Mouse (Mus musculus): ENCODE results near the gene Zcwpw1.

DNA sequence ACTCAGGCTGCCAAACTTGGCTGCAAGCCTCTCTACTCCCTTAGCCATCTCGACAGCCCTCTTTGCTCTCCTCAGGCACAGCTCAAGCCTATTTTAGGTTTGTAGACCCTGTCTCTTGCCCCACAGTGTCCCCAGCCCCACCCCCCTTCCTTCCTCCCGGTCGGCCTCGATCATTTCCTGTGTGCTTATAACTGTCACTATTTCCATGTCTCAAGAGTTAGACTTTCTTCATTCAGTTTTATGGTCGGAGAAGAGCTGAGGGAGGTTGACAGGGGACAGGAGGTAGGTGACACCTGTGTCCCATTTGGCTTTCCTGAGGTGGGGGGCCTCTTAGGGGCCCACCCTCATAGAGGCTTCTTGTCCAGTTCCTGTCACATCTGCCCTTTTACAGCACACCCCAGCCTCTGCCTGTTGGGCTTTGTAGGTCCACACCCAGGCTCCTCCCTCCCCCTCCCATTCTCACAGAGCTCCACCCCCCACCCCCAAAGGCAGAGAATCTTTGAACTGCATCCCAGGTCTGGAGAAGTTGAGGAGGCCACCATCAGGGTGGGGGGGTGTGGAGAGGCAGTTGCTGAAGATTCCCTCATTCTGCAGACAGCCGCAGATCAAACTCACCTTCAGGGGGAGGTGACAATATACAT lies 38.3 kb upstream of the Zcwpw1 start:
- TF ChIP-seq USF1 (IDR thresholded peaks at IDR 0.05; ENCODE audit: low read depth, low read length) (no peak), EP300 (IDR thresholded peaks at IDR 0.05; ENCODE audit: low read depth in 1 of 2, low read length in 2 of 2) (no peak), POLR2AphosphoS5 (IDR thresholded peaks at IDR 0.05; ENCODE audit: borderline replicate concordance, low read depth, low read length) (no peak), CTCF (IDR thresholded peaks at IDR 0.05 in 2 of 3, conservative IDR thresholded peaks at IDR 0.05 in 1 of 3; ENCODE audit: control insufficient read depth in 1 of 3, insufficient read depth in 1 of 3, low read depth in 2 of 3, low read length in 3 of 3, poor library complexity in 1 of 3, severe bottlenecking in 1 of 3) (no peak), GATA1 (IDR thresholded peaks at IDR 0.05; ENCODE audit: low read depth, low read length) (no peak), ELF1 (IDR thresholded peaks at IDR 0.05; ENCODE audit: low read depth, low read length) (no peak), POLR2A (IDR thresholded peaks at IDR 0.05; ENCODE audit: control insufficient read depth in 1 of 2, insufficient read depth in 1 of 2, low read depth in 1 of 2, low read length in 2 of 2, poor library complexity in 1 of 2) (no peak; a peak in 1 of 4 replicates), POLR2AphosphoS2 (IDR thresholded peaks at IDR 0.05; ENCODE audit: low read length) (no peak), MXI1 (IDR thresholded peaks at IDR 0.05; ENCODE audit: low read depth, low read length) (no peak)
